Mouse (Mus musculus) mesoderm, embryonic 11.5 days (tissue): ENCODE measurements around the gene Trp53i11.

Experiments used
- DNase-seq: peaks from one replicate; pipeline ENCODE4 v3.0.0-alpha.2; 2012; ENCODE audit warnings: low read depth, low spot score

Trp53i11 gene

GRCm38 (mm10) chr2:93171929-93172328 is 15.4 kb upstream of the Trp53i11 start:
- DNase-seq, result no peak

DNA sequence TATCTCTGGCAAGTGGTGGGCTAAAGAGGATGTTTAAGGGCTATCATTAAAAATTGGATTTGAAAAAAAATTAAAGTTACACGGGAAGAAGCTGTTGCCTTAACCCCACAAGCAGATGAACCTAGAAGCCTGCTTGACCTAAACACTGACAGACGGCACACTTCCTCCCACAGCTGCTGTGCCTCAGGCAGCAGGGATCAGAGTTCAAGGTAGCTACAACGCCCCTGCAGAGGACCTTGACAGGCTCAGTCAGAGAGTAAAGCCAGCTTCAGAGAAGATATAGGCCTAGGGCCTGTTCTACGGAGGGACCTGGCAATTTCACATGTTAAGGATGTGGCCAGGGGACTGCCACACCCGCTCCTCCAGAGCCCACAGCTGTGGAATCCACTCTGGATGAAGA is 14.9 kb upstream of the Trp53i11 start:
- no peak for DNase-seq

GRCm38 (mm10) chr2:93174159-93174558 is 13.2 kb upstream of the Trp53i11 start:
- DNase-seq, result peak; percentile 53

DNA sequence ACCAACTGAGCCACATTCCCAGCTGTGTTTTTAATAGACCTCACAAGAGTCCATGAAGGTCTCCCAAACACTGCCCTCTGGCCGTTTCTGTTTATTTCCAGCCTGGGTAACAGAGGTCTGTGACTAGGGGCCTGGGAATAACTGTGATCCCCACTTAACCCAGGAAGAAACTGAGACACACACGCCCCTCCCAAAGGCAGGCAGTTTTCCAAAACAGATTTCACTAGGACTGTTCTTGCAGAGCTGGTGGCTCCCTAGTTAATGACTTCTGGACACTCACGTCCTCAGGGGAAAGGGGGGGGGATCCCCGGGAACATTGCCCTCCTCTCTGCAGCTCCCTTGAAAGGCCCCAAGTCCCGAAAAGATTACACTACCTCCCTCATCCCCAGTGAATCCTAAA is 12.1 kb upstream of the Trp53i11 start:
- DNase-seq, result no peak

- DNase-seq, result no peak
These were observed 11.6 kb upstream of the Trp53i11 start for GRCm38 (mm10) chr2:93175721-93176120.

GRCm38 (mm10) chr2:93176193-93176798 is 11.1 kb upstream of the Trp53i11 start:
- DNase-seq, result no peak

DNA sequence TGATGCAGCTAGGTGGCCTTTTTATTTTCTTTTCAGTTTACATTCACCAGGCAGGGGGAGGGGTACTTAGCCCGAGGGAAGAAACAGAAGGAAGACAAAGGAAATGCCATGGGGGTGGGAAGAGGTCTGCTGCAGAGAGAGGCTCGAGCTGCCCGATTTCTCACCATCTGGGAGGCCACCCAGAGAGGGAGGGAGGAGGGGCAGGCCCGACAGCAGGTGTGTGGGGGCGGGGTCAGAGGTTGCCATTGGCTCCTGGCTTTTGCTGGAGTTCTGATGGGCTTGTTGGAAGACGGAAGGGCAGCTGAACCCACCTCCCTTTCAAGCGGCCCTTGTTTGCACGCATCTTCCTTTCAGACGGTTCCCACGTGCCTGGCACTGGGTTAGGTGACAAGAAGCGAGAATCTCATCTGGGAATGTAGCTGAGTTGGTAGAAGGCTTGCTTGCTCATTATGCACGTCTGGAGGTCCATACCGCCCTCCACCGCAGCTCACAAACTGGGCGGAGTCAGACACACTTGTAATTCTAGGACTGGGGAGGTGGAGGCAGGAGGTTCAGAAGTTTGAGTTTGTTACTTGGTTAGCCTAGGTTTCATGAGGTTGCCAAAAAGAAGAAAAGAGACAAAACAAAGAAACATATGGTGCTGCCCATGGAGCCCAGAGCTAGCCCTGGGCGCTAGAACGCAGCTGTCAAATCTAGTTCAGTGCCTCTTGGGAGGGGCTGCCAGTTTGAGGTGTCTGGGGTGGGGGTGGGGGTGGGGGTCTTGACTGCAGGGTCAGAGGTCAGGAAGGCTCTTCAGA is 10.3 kb upstream of the Trp53i11 start:
- peak; percentile 85 for DNase-seq

DNA sequence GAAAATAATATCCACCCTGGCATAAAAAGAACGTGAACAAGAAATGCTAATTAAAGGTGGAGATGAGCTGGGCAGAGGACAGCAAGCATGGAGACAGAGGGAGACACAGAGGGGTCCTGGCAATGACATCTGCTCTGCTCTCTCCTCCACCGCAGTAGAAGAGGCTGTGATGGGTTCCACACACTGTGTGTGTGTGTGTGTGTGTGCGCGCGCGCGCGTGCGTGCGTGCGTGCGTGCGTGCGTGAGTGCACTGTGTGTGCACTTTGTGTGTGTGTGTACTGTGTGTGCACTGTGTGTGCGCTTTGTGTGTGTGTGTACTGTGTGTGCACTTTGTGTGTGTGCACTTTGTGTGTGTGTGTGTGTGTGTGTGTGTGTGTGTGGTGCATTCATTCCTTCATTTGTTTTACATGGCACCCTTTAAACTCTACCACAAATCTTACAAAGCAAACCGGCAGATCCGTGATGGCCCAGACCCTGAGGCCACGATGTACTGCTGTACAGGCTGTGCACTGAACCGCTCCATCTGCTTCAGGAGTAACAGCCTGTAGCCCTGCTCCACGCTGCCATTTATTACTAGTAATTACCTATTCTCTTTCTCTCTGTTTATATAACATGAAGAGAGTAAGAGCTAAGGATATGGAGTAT is 9.6 kb upstream of the Trp53i11 start:
- no peak for DNase-seq

DNA sequence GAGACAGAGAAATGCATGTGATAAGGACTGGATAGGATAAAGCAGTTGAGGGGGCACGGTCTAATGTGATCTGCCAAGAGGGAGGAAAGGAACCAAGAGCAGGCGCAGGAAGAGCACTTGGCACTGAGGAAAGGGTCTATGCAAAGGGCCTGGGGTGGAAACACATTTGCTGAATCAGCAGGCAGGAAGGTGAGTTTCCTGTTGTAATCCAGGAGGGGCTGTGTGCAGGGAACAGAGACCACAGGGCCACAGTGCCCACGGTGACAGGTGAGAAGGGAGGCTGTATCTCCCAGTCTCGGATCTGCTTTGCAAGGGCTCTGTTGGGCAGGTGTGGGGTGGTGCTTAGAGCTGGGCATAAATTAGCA is 9.1 kb upstream of the Trp53i11 start:
- no peak for DNase-seq

DNA sequence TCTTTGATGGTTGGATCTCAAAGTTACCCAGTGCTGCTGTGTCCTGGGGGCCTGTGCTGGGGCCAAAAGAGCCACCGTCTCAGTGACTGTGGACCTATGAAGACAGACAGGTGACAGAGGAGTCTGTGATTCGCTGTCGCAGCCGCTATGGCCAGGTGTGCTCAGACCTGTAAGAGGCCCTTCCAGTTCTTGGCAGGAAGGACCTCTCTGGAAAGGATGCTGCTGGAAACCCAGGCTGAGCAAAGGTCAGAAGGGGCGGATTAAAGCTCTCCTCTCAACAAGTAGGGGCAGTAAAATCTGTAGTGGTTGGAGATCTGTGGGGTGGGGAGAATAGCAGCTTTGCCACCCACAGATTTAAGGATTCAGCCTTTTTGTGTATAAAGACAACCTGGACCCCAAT is 7.7 kb upstream of the Trp53i11 start:
- DNase-seq, result no peak

DNA sequence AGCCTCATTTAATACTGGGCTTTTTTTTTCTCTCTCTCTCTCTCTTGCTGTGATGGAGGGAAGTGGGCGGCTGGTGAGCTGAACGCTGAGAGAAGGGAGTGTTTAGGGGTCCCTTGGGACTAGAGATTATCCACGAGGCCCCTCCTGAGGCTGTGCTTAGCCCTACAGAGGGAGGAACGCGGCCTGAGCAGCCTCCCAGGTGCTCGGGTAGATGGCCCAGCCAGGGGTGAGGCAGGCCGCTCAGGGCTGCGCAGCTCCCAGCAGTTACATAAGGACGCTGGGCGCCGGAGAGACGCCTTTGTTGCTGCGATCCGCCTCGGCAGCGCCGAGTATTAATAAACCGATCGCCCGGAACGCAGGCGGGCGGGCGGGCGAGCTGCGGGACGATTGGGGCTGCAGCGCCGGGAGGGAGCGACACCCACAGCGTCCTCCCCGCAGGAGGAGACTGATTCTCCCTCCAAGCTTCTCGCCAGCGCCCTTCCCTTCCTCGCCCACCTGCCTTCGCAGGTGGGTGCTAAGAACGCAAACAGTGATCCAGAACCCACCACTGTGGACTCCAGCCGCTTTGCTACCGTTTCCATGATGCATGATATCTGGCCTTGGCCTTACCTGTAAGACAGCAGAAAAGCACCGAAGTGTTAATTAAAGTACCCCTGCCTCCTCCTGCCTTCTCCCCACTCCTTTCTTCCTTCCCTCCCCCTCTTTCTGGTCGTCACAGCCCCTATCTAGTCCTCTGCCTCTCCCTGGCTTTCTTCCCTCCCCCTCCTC is 7.1 kb upstream of the Trp53i11 start:
- DNase-seq, result peak; percentile 49

GRCm38 (mm10) chr2:93182859-93183258 is 4.5 kb upstream of the Trp53i11 start:
- no peak for DNase-seq

GRCm38 (mm10) chr2:93188020-93188760 is 842 bp downstream of the Trp53i11 start:
- DNase-seq, result peak; percentile 49

GRCm38 (mm10) chr2:93188761-93189458 is 1.6 kb downstream of the Trp53i11 start:
- DNase-seq, result peak; percentile 53

GRCm38 (mm10) chr2:93190771-93191487 is 3.6 kb downstream of the Trp53i11 start:
- DNase-seq, result peak; percentile 59

GRCm38 (mm10) chr2:93191488-93192181 is 4.3 kb downstream of the Trp53i11 start:
- DNase-seq, result no peak

- DNase-seq, result no peak
These were observed 4.8 kb downstream of the Trp53i11 start for GRCm38 (mm10) chr2:93192182-93192560.

GRCm38 (mm10) chr2:93192671-93193080 is 5.3 kb downstream of the Trp53i11 start:
- peak; percentile 78 for DNase-seq

DNA sequence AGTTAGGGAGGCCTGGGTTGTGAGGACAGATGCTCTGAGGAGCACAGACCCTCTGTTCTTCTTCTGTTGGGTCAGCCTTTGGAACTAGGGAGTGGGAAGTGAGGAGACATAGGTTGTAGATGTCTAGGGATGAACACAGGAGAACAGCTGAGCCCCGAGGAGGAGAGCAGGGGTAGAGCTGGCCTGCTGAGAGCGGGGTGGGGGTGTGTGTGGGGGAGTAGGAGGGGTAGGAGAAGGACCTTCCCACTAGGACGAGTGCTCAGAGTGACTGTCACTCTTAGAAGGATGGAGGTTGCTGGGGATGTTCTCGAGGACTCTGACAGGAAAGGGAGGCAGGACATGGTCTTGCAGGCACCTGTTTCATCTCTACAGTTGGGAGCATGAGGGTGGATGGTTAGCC is 6.5 kb downstream of the Trp53i11 start:
- no peak for DNase-seq

GRCm38 (mm10) chr2:93198846-93199245 is 11.5 kb downstream of the Trp53i11 start:
- DNase-seq, result peak; percentile 92
